Comparison of ENCODE assay signal across 8 mouse cellular contexts in genomic region chr17:27971496-27971895, GRCm38 (mm10).
DNase-seq lines count a peak whose midpoint lies in the region.

No protein-coding gene starts in this region.

- intact Hi-C loops in heart, postnatal 25 days (cut with DNase I), result no loop called here

- peak; percentile 67 for DNase-seq in layer of hippocampus, adult 11-12 months (ENCODE audit: low spot score)
- no peak for DNase-seq in layer of hippocampus, adult 9-10 months (ENCODE audit: low spot score)
- DNase-seq in fibroblast of lung, adult 2 months (ENCODE audit: low read depth), result peak; percentile 88
- peak; percentile 70 for DNase-seq in heart, postnatal 25 days (ENCODE audit: low spot score)
- peak; percentile 69 to 75 for DNase-seq in lung, adult 18-20 months
- peak; percentile 78 for DNase-seq in telencephalon, adult 2 months (ENCODE audit: low read depth, low spot score)
- no peak for DNase-seq in thymus, postnatal 36 days
- no peak for DNase-seq in thymus, postnatal 25 days

Comparison
In these comparisons a context has a peak if more than half of its experiments do, and no peak if none do; other contexts are left out.
1. DNase-seq: peak in layer of hippocampus, adult 11-12 months (single experiment), fibroblast of lung, adult 2 months (single experiment), heart, postnatal 25 days (single experiment), lung, adult 18-20 months (2 of 2) and telencephalon, adult 2 months (single experiment); none in layer of hippocampus, adult 9-10 months (single experiment), thymus, postnatal 36 days (0 of 2) and thymus, postnatal 25 days (single experiment).